Mouse (Mus musculus) inflammation-experienced regulatory T-cells, adult 6 months (primary cell): ENCODE results near the gene Gm28360. TPM values are rescaled to one million over a fixed set of nuclear protein-coding genes. Genes with fewer than 3 reads are reported as not detected.
"Not testable (repeated sequence)": the region's sequence is repeated elsewhere in the genome, so short reads cannot be mapped to it uniquely, and the experiment has no call there.

Experiments used
- ATAC-seq: one replicate; pipeline ENCODE4 v1.8.0; 2017
- polyA plus RNA-seq, 3 experiments: library from polyadenylated mRNA; unstranded; fragments of 100-300 nt; shearing (Covaris generic); gene quantifications; one replicate each; pipeline ENCODE4 v1.2.1; 2017

Gm28360 gene
- not detected for polyA plus RNA-seq

- ATAC-seq = not testable (repeated sequence)
These were observed at the start of gene Gm28360 for GRCm38 (mm10) chr1:117829781-117830180. Gm28360 (plus strand) TSS chr1:117830081.

- ATAC-seq = not testable (repeated sequence)
These were observed 49.0 kb upstream of the Gm28360 start, which contains the start of gene B020011L13Rik for GRCm38 (mm10) chr1:117780833-117781232. B020011L13Rik (plus strand) TSS chr1:117781133.

- ATAC-seq = not testable (repeated sequence)
These were observed 13.6 kb upstream of the Gm28360 start for GRCm38 (mm10) chr1:117816271-117816670.

- ATAC-seq = not testable (repeated sequence)
These were observed 21.8 kb downstream of the Gm28360 start for GRCm38 (mm10) chr1:117851718-117852117.

Other genes starting within 250 kb of the Gm28360 start
- gene Gm28363, start 132.9 kb upstream of the Gm28360 start, polyA plus RNA-seq = not detected
- not detected for gene B020011L13Rik, start 48.9 kb upstream of the Gm28360 start, polyA plus RNA-seq
- not detected for gene Gm28168, start 97.9 kb downstream of the Gm28360 start, polyA plus RNA-seq
- not detected for gene Gm7145, start 135.9 kb downstream of the Gm28360 start, polyA plus RNA-seq